Mouse (Mus musculus): ENCODE measurements around the gene Caskin1. TPM values are rescaled to one million over a fixed set of nuclear protein-coding genes. Genes with fewer than 3 reads are reported as not detected.

Caskin1 gene
- total RNA-seq, 2 experiments from 2014 or later: 0.10 to 0.43 TPM

GRCm38 (mm10) chr17:24550416-24551049 lies 62.1 kb downstream of the Caskin1 start:
- intact Hi-C loops (cut with DNase I): no loop called here
- peak; percentile 80 to 82 for DNase-seq

GRCm38 (mm10) chr17:24551050-24551444 lies 62.6 kb downstream of the Caskin1 start:
- intact Hi-C loops (cut with DNase I): no loop called here

GRCm38 (mm10) chr17:24557091-24557490 lies 68.7 kb downstream of the Caskin1 start:
- intact Hi-C loops (cut with DNase I): no loop called here

More at GRCm38 (mm10) chr17:24551050-24551444, 62.6 kb downstream of the Caskin1 start:
- no peak for DNase-seq

More at GRCm38 (mm10) chr17:24557091-24557490, 68.7 kb downstream of the Caskin1 start:
- DNase-seq: peak; percentile 61 to 67

Other genes starting within 250 kb of the Caskin1 start
- gene Ccnf, start 237.1 kb upstream of the Caskin1 start, total RNA-seq (2021): 1 to 10 TPM; 2.7 to 4.8 TPM
- gene Abca17, start 137.5 kb upstream of the Caskin1 start, total RNA-seq (2021): not detected
- gene Abca3, start 136.7 kb upstream of the Caskin1 start, total RNA-seq (2021): 10 to 100 TPM; 13.6 to 15.5 TPM
- gene Rnps1, start 74.0 kb upstream of the Caskin1 start, total RNA-seq (2021): 10 to 100 TPM; 69.6 to 73.5 TPM
- gene Eci1, start 62.0 kb upstream of the Caskin1 start, total RNA-seq (2021): 100 to 1,000 TPM; 428 to 461 TPM
- 1 to 10 TPM; 2.0 to 2.3 TPM for gene Dnase1l2, start 45.5 kb upstream of the Caskin1 start, total RNA-seq (2021)
- gene E4f1, start 18.3 kb upstream of the Caskin1 start, total RNA-seq (2021): 10 to 100 TPM; 13.6 to 16.2 TPM
- gene Pgp, start 18.2 kb upstream of the Caskin1 start, total RNA-seq (2021): 10 to 100 TPM; 43.2 to 43.4 TPM
- under 1 TPM in 1 of 2 experiments, not detected in 1; 0.38 TPM for gene Bricd5, start 14.7 kb upstream of the Caskin1 start, total RNA-seq (2021)
- 10 to 100 TPM in 1 of 2 experiments, 1 to 10 TPM in 1; 10.0 to 10.8 TPM for gene Mlst8, start 9.5 kb upstream of the Caskin1 start, total RNA-seq (2021)
- gene Traf7, start 39.3 kb downstream of the Caskin1 start, total RNA-seq (2021): 10 to 100 TPM; 57.2 to 65.5 TPM
- under 1 TPM; 0.19 to 0.34 TPM for gene Rab26, start 45.6 kb downstream of the Caskin1 start, total RNA-seq (2021)
- gene Pkd1, start 61.2 kb downstream of the Caskin1 start, total RNA-seq (2021): 10 to 100 TPM; 58.0 to 63.2 TPM
- 10 to 100 TPM; 76.7 to 88.2 TPM for gene Tsc2, start 144.0 kb downstream of the Caskin1 start, total RNA-seq (2021)
- gene Nthl1, start 144.1 kb downstream of the Caskin1 start, total RNA-seq (2021): 1 to 10 TPM; 2.1 to 4.1 TPM
- 100 to 1,000 TPM; 134 TPM for gene Slc9a3r2, start 161.7 kb downstream of the Caskin1 start, total RNA-seq (2021)
- not detected for gene Npw, start 169.9 kb downstream of the Caskin1 start, total RNA-seq (2021)
- 10 to 100 TPM; 20.2 to 21.6 TPM for gene Zfp598, start 181.1 kb downstream of the Caskin1 start, total RNA-seq (2021)
- gene Syngr3, start 201.4 kb downstream of the Caskin1 start, total RNA-seq (2021): under 1 TPM in 1 of 2 experiments, not detected in 1; 0.12 TPM
- 10 to 100 TPM; 15.9 to 16.2 TPM for gene Gfer, start 207.6 kb downstream of the Caskin1 start, total RNA-seq (2021)
- gene Noxo1, start 207.6 kb downstream of the Caskin1 start, total RNA-seq (2021): 1 to 10 TPM in 1 of 2 experiments, under 1 TPM in 1; 0.96 to 1.0 TPM
- gene Tbl3, start 219.1 kb downstream of the Caskin1 start, total RNA-seq (2021): 10 to 100 TPM; 16.8 to 19.5 TPM
- not detected for gene Rnf151, start 229.5 kb downstream of the Caskin1 start, total RNA-seq (2021)
- 100 to 1,000 TPM; 673 to 751 TPM for gene Rps2, start 229.5 kb downstream of the Caskin1 start, total RNA-seq (2021)
- gene Ndufb10, start 235.9 kb downstream of the Caskin1 start, total RNA-seq (2021): 100 to 1,000 TPM; 939 to 954 TPM
- 100 to 1,000 TPM; 186 to 197 TPM for gene Rpl3l, start 239.2 kb downstream of the Caskin1 start, total RNA-seq (2021)
- gene Msrb1, start 248.0 kb downstream of the Caskin1 start, total RNA-seq (2021): 100 to 1,000 TPM; 214 TPM